Mouse (Mus musculus): Measurements from ENCODE around the gene Arhgap28. TPM values are rescaled to one million over a fixed set of nuclear protein-coding genes. Genes with fewer than 3 reads are reported as not detected.
A peak's percentile ranks its signal among the peaks of the same experiment; 100 is the strongest.
"Not testable (repeated sequence)": the region's sequence is repeated elsewhere in the genome, so short reads cannot be mapped to it uniquely, and the experiment has no call there.

Gene Arhgap28
- total RNA-seq, 2 experiments from 2014 or later = 0.65 to 0.86 TPM

GRCm38 (mm10) chr17:67861744-67862535 lies 142.0 kb downstream of the Arhgap28 start:
- H3K27ac ChIP-seq = no peak overlapping the region
- intact Hi-C loops (cut with DNase I) = loop anchor here (2.0 to 5.0 kb wide), 3 partner anchors 303 to 1245 kb away; no protein-coding TSS in a partner anchor
- TF ChIP-seq CTCF (IDR thresholded peaks at IDR 0.05) = peak; percentile 97
- H3K4me3 ChIP-seq = no peak overlapping the region
- DNase-seq (ENCODE audit: extremely low spot score in 1 of 2, low spot score in 2 of 2) = peak; percentile 68 to 75

- intact Hi-C loops (cut with DNase I) = loop anchor here (2.0 to 5.0 kb wide), 2 partner anchors 1008 to 1246 kb away; no protein-coding TSS in a partner anchor
- no peak for TF ChIP-seq CTCF (IDR thresholded peaks at IDR 0.05)
- no peak for DNase-seq (ENCODE audit: extremely low spot score in 1 of 2, low spot score in 2 of 2)
- Histone ChIP-seq H3K27ac (no peak overlapping the region), H3K4me3 (no peak overlapping the region)
Observed at GRCm38 (mm10) chr17:67861080-67861630, 142.8 kb downstream of the Arhgap28 start.

- intact Hi-C loops (cut with DNase I); DNase-seq (ENCODE audit: extremely low spot score in 1 of 2, low spot score in 2 of 2); H3K4me3 ChIP-seq; H3K27ac ChIP-seq: not testable (repeated sequence)
Observed at GRCm38 (mm10) chr17:67841494-67841893, 162.4 kb downstream of the Arhgap28 start.

GRCm38 (mm10) chr17:67838948-67839347 lies 165.0 kb downstream of the Arhgap28 start:
- intact Hi-C loops (cut with DNase I) = no loop called here
- TF ChIP-seq CTCF (IDR thresholded peaks at IDR 0.05) = no peak
- H3K27ac ChIP-seq = no peak overlapping the region
- DNase-seq (ENCODE audit: extremely low spot score in 1 of 2, low spot score in 2 of 2) = no peak
- no peak overlapping the region for H3K4me3 ChIP-seq

DNA sequence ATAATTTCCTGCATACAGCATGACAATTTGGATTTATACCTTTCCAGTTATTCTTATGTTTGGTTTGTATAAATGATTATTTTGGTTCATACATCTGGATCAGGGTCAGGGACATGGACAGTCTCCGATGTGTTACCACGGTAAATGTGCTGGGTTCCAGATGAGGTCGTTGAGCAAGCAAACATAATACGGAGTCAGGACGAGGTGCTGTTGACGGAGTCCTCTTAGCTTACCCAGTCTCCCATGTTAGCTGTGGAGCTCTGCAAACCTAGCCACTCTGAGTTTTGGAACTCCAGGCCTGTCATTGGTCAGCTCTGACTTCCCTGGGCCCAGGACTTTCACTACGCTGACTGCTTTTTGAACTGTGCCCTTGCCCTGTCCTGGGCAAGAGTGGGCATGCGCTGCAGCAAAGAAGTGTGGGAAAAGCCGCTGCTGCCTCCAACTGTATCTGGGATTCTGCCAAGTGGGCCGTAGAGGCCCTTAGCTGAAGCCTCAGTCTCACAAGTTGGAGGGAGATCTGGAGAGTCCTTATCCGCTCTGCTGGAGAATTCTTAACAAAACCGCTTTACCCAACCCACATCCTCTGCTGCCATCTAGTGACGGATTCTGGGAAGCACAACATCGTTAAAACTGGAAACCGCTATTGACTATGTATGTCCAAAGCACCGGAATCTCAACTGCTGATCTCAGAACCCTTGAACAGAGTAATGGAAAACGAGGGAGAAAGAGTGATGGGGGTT lies 166.4 kb downstream of the Arhgap28 start:
- peak; percentile 77 to 82 for DNase-seq (ENCODE audit: extremely low spot score in 1 of 2, low spot score in 2 of 2)
- Histone ChIP-seq H3K27ac (no peak overlapping the region), H3K4me3 (no peak overlapping the region)
- intact Hi-C loops (cut with DNase I) = loop anchor here (1.0 kb wide), 2 partner anchors 186 to 1259 kb away; no protein-coding TSS in a partner anchor
- TF ChIP-seq CTCF (IDR thresholded peaks at IDR 0.05) = peak; percentile 89

- no peak for DNase-seq (ENCODE audit: extremely low spot score in 1 of 2, low spot score in 2 of 2)
- intact Hi-C loops (cut with DNase I) = no loop called here
- Histone ChIP-seq H3K4me3 (no peak overlapping the region), H3K27ac (no peak overlapping the region)
- no peak for TF ChIP-seq CTCF (IDR thresholded peaks at IDR 0.05)
Observed at GRCm38 (mm10) chr17:67836146-67836895, 167.6 kb downstream of the Arhgap28 start.

GRCm38 (mm10) chr17:67827431-67827830 lies 176.5 kb downstream of the Arhgap28 start:
- H3K27ac ChIP-seq = no peak overlapping the region
- DNase-seq (ENCODE audit: extremely low spot score in 1 of 2, low spot score in 2 of 2) = no peak
- intact Hi-C loops (cut with DNase I) = no loop called here
- H3K4me3 ChIP-seq = no peak overlapping the region
- no peak for TF ChIP-seq CTCF (IDR thresholded peaks at IDR 0.05)

DNA sequence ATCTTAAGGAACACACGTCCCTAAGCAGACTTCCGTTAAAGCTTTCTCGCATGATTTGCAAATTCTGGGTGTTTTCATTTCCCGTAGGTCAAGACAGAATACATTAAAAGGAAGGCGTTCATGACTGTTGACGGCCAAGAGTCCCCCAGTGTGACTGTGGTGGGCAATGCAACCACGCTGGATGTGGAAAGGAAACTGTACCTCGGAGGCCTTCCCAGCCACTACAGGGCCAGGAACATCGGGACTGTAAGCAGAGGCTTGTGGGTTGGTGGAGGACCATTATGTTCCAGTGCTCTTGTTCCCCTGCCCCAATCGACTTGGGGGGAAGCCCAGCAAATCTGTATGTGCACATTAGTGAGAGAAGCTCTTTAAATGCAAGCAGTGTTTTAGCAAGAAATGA lies 187.0 kb downstream of the Arhgap28 start:
- no peak overlapping the region for H3K4me3 ChIP-seq
- intact Hi-C loops (cut with DNase I) = no loop called here
- TF ChIP-seq CTCF (IDR thresholded peaks at IDR 0.05) = no peak
- DNase-seq (ENCODE audit: extremely low spot score in 1 of 2, low spot score in 2 of 2) = no peak
- H3K27ac ChIP-seq = no peak overlapping the region

DNA sequence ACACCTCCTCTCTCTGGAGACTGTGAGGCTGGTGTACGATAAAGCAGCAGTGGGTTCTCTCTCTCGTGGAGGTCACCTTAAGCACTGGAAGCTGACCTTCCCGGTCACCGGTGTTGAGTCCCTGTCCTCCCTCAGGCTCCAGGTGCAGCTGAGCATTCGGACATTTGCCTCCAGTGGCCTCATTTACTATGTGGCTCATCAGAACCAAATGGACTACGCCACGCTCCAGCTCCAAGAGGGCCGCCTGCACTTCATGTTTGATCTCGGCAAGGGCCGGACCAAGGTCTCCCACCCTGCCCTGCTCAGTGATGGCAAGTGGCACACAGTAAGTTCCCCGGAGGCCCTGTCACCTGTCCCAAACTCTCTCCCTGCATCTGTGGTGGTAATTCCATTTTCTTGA lies 188.2 kb downstream of the Arhgap28 start:
- no peak overlapping the region for H3K4me3 ChIP-seq
- H3K27ac ChIP-seq = no peak overlapping the region
- TF ChIP-seq CTCF (IDR thresholded peaks at IDR 0.05) = no peak
- no peak for DNase-seq (ENCODE audit: extremely low spot score in 1 of 2, low spot score in 2 of 2)
- intact Hi-C loops (cut with DNase I) = no loop called here

DNA sequence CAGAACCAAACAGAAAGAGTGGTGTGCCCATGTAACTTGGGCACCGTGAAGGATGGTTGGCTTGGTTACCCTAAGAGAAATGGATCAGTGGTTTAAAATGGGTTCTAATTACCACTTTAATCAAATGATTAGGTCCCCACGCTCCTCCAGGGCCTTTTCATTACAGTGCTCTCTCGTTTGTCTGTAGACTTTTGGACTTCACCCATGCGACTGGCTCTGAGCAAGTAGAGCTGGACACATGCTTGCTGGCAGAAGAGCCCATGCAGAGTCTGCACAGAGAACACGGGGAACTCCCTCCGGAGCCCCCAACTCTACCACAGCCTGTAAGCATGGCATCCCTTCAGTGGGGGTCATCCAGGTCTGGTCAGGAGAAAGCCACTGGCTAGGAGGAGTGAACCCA lies 190.3 kb downstream of the Arhgap28 start:
- no peak for TF ChIP-seq CTCF (IDR thresholded peaks at IDR 0.05)
- intact Hi-C loops (cut with DNase I) = no loop called here

GRCm38 (mm10) chr17:67809171-67809570 lies 194.7 kb downstream of the Arhgap28 start:
- intact Hi-C loops (cut with DNase I) = no loop called here
- Histone ChIP-seq H3K4me3 (no peak overlapping the region), H3K27ac (no peak overlapping the region)
- DNase-seq (ENCODE audit: extremely low spot score in 1 of 2, low spot score in 2 of 2) = no peak
- TF ChIP-seq CTCF (IDR thresholded peaks at IDR 0.05) = no peak

More for the DNA sequence above, 190.3 kb downstream of the Arhgap28 start:
- no peak overlapping the region for H3K27ac ChIP-seq
- H3K4me3 ChIP-seq = no peak overlapping the region
- no peak for DNase-seq (ENCODE audit: extremely low spot score in 1 of 2, low spot score in 2 of 2)

Measured in left cerebral cortex, adult 2 months (tissue).